Mouse (Mus musculus): ENCODE measurements around the gene Rgl1.

DNA sequence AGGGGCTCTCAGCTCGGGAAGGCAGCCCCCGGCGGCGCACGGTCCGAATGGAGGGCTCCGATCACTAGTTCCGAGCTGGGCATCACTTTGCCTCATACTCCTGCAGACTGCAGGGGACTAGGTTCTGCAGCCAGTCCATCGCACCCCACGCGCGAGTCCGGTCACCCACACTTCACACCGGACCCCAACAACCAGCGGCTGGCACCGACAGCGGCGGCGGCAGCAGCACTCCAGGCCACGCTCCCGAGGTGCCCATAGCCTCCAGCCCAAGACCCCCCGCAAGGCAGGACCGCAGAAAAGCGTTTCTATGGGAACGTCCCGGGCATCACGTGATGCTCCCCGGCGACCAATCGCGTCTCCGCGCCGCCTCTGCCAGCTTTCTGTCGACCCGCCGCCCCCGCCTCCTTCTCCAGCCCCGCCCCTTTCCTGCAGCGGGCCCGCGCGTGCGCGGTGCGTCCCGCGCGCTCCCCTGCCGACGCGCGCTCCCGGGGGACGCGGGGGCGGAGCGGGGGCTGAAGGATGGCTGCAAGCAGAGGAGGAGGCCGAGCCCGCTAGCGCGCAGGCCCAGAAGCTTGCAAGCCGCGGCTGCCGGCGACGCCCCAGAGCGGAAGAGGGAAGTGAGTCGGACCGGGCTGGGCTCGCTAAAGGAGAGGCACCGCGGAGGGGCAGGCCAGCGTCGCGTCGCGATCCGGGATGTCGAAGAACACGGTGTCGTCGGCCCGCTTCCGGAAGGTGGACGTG, at the start of gene Rgl1, which contains the start of gene Arpc5:
- TF ChIP-seq CTCF (conservative IDR thresholded peaks at IDR 0.05; ENCODE audit: low read length), result no peak
- TF ChIP-seq NANOG (IDR thresholded peaks at IDR 0.05; ENCODE audit: borderline replicate concordance, low read length), result no peak
